Mouse (Mus musculus): ENCODE measurements around the gene Zfp825.
"Not testable (repeated sequence)": the region's sequence is repeated elsewhere in the genome, so short reads cannot be mapped to it uniquely, and the experiment has no call there.

The Zfp825 gene

DNA sequence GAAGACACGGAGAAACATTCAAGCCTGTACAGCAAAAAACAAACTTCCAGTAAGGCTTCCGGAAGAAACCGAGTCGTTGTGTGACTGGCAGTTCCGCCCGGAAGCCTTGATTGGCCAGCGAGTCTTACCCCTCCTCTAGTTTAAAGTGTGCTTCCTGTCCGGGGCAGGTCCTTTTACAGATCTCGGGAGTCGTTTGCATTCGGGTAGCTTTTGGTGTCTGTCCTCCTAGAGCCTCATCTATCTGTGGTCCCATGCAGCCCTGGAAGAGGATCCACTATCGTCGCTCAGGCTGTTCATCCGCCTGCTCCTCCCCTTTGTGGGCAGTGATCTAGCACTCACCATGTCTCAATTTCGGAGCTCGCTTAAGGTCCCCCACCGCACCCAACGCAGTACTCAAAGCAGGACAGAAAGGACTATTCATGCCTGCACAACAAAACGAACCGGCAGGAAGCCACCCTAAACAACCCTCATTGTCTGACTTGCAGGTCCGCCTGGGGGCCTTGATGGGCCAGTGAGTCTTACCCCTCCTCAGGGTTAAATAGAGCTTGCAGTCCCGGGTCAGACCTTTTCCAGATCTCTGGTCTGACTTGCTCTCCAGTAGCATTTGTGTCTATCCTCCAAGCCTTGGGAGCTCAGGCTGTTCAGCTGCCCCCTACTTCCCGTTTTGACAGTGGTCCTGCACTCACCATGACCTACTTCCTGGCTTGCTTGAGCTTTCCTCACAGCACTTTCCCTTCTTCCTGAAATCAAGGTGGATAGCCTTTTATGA lies at the start of gene Zfp825:
TSS of gene Zfp825 (minus strand) at position 82 of the 769 bp plus-strand sequence.
- peak; percentile 86 for DNase-seq (ENCODE audit: low read depth, low spot score)

DNA sequence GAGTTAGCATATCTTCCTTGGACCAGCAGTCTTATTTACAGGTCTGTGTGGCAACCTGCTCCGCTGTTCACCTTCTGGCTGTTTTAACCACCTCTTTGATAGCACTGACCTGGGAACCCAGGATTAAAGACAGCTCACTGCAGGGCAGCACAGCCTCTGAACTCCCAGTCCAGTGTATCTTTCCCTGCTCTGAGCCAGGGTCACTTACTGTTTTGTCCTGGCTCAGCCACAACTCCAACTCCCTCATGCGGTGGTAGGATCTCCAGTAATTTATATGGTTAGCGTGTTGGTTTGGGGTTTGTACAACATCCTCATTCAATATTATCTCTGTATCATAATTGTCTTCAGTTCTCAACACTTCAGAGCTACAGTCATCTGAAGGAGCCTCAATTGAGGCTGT lies 41.6 kb upstream of the Zfp825 start:
- DNase-seq (ENCODE audit: low read depth, low spot score), result not testable (repeated sequence)

DNA sequence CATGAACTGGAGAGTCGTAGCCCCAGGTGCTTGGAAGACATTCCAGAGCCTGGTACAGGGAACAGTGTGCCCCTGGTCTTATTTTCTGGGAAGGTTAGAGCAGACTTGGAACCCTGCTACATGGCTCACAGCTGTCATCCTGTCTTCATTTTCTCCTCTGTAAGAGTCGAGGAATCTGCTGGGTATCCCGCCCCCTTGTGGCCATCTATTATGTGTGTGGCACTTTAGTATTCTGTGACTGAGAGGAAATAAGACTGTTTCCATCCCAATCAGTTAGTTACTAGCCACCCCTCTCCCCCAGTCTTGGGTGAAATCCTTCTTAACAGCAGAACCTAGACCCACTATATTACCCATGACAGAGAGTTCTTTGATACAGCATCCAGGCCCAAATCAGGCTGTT lies 41.1 kb upstream of the Zfp825 start:
- DNase-seq (ENCODE audit: low read depth, low spot score), result peak; percentile 6

DNA sequence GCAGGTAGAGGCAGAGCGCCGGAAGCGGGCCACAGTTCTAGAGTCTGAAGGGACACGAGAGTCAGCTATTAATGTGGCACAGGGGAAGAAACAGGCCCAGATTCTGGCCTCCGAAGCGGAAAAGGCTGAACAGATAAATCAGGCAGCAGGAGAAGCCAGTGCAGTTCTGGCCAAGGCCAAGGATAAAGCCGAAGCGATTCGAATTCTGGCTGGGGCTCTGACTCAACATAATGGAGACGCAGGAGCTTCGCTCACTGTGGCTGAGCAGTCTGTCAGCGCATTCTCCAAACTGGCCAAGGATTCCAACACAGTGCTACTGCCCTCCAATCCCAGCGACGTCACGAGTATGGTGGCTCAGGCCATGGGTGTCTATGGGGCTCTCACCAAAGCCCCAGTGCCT lies 40.3 kb upstream of the Zfp825 start:
- DNase-seq (ENCODE audit: low read depth, low spot score), result no peak

DNA sequence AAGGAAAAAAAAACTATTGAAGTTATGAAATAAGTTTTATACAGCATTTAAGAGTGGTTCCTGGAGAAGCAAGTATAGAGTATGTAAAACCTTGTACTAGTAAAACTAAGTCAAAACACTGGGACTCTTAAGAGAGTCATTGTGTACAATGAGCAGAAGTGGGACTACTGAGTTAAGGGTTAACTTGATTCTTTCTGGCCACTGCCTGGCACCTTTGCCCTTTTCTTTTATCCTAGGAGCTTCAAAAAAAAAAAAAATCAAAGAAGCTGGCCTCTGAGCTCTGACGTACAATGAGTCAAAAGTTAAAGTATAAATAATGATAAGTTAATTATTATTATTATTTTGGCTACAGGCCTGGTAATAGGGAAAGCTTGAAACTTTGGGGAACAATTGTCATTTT lies 37.5 kb upstream of the Zfp825 start:
- DNase-seq (ENCODE audit: low read depth, low spot score), result not testable (repeated sequence)

DNA sequence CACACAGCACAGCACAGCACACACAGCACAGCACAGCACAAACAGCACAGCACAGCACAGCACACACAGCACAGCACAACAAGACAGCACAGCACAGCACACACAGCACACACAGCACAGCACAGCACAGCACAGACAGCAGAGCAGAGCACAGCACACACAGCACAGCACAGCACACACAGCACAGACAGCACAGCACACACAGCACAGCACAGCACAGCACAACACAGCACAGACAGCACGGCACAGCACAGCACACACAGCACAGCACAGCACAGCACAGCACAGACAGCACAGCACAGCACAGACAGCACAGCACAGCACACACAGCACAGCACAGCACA lies 35.6 kb upstream of the Zfp825 start:
- DNase-seq (ENCODE audit: low read depth, low spot score), result not testable (repeated sequence)

DNA sequence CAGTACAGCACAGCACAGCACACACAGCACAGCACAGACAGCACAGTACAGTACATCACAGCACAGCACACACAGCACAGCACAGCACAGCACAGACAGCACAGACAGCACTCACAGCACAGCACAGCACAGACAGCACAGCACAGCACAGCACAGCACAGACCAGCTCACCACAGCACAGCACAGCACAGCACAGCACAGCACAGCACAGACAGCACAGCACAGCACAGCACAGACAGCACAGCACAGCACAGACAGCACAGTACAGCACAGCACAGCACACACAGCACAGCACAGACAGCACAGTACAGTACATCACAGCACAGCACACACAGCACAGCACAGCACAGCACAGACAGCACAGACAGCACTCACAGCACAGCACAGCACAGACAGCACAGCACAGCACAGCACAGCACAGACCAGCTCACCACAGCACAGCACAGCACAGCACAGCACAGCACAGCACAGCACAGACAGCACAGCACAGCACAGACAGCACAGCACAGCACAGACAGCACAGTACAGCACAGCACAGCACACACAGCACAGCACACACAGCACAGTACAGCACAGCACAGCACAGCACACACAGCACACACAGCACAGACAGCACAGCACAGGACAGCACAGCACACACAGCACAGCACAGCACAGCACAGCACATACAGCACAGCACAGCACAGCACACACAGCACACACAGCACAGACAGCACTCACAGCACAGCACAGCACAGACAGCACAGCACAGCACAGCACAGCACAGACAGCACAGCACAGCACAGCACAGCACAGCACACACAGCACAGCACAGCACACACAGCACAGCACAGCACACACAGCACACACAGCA lies 35.0 kb upstream of the Zfp825 start:
- DNase-seq (ENCODE audit: low read depth, low spot score), result not testable (repeated sequence)

DNA sequence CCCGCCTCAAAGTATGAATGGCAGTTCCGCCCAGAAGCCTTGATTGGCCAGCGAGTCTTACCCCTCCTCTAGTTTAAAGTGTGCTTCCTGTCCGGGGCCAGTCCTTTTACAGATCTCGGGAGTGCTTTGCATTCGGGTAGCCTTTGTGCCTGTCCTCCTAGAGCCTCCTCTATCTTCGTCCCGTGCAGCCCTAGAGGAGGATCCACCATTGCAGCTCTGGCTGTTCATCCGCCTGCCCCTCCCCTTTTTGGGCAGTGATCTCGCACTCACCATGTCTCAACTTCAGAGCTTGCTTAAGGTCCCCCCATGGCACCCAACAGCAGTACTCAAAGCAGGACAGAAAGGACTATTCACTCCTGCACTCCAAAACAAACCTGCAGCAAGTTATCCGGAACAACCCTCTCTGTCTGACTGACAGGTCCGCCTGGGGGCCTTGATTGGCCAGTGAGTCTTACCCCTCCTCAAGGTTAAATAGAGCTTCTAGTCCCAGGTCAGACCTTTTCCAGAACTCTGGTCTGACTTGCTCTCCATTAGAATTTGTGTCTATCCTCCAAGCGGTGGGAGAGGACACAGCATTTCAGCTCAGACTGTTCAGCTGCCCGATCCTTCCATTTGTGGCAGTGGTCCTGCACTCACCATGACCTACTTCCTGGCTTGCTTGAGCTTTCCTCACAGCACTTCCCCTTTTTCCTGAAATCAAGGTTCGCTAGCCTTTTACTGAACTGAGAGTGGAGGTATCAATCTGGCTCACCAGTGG lies 28.9 kb upstream of the Zfp825 start:
- DNase-seq (ENCODE audit: low read depth, low spot score), result peak; percentile 15

DNA sequence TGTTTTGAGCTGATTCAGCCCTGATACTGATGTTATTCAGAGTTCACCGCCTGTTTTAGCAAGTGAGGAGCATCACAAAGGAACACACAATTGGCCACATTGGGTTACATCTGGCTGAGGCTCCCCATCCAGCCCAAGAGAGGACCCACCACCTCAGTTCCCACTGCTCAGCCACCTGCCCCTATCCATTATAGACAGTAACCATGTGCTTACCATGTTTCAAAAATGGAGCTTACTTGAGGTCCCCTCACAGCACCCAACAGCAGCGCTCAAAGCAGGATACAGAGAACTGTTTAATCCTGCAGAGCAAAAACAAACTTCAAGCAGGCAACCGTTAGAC lies 28.3 kb upstream of the Zfp825 start:
- not testable (repeated sequence) for DNase-seq (ENCODE audit: low read depth, low spot score)

DNA sequence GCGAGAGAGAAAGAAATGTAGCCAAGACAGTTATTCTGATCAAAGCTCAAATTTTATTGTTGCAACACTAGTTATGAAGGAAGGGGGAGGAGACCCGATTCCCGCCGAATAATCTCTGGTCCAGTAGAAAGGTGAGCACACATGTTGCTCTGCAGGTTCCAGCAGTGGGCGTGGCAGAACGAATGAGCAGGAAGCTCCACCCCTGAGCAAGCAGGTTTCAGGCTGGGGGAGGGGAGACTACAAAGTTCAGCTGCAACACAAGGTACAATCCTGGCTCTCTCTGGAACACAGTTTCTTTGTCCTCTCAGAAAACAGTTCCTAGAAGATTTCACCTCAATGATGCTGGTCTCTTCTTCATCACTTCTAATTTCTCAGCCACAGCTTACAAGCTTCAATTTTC lies 14.2 kb upstream of the Zfp825 start:
- DNase-seq (ENCODE audit: low read depth, low spot score), result not testable (repeated sequence)

DNA sequence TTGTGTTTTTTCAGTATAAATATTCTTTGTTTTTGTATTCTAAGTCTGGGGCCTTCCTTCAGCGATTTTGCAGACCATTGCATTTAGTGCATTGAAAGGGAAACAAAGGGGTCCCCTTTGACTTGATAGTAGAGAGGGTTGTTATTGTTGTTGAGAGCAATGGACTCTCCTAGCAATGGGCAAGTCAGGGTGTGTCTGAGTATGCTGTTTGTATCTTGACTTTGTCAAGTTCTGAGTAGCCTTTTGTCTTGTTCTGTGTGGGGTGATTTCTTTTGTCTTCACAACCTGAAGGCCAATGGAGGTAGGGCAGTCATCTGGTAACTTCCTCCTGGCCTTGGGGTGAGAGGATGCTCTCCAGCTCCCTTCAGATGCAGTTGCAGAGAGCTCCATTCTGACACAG lies 9.1 kb upstream of the Zfp825 start:
- DNase-seq (ENCODE audit: low read depth, low spot score), result not testable (repeated sequence)

DNA sequence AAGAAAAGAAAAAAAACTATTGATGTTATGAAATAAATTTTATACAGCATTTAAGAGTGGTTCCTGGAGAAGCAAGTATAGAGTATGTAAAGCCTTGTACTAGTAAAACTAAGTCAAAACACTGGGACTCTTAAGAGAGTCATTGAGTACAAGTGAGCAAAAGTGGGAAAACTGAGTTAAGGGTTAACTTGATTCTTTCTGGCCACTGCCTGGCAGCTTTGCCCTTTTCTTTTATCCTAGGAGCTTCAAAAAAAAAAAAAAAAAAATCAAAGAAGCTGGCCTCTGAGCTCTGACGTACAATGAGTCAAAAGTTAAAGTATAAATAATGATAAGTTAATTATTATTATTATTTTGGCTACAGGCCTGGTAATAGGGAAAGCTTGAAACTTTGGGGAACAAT lies 5.9 kb upstream of the Zfp825 start:
- DNase-seq (ENCODE audit: low read depth, low spot score), result not testable (repeated sequence)

DNA sequence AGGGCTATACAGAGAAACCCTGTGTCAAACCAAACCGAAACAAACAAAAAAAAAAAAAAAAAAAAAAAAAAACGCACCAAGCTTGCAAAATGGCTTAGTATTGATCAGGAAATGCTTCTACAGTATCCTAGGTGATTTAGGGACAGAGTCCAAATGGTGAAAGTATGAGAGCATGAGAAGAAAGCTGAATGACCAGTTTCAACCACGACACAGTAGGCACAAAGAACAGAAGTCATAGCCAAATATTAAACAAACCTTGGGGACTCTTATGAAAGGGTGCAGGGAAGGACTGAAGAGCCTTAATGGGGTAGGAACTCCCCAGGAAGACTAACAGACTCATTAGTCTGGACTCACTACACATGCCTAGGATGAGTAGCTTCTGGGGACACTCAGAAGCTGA lies 9.5 kb downstream of the Zfp825 start:
- DNase-seq (ENCODE audit: low read depth, low spot score), result not testable (repeated sequence)

DNA sequence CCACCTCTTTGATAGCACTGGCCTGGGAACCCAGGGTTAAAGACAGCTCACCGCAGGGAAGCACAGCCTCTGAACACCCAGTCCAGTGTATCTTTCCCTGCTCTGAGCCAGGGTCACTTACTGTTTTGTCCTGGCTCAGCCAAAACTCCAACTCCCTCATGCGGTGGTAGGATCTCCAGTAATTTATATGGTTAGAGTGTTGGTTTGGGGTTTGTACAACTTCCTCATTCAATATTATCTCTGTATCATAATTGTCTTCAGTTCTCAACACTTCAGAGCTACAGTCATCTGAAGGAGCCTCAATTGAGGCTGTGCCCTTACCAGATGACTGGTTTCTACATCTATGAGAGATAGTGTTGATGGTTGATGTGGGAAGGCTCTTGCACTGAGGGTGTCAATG lies 22.3 kb downstream of the Zfp825 start:
- DNase-seq (ENCODE audit: low read depth, low spot score), result not testable (repeated sequence)

DNA sequence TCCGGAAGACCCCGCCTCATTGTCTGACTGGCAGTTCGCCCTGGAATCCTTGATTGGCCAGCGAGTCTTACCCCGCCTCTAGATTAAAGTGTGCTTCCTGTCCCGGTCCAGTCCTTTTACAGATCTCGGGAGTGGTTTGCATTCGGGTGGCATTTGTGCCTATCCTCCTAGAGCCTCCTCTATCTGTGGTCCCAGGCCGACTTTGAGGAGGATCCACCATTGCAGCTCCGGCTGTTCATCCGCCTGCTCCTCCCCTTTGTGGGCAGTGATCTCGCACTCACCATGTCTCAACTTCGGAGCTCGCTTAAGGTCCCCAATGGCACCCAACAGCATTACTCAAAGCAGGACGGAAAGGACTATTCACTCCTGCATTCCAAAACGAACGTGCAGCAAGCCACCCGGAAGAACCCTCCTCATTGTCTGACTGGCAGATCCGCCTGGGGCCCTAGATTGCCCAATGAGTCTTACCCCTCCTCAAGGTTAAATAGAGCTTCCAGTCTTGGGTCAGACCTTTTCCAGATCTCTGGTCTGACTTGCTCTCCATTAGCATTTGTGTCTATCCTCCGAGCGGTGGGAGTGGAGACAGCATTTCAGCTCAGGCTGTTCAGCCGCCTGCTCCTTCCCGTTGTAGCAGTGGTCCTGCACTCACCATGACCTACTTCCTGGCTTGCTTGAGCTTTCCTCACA lies 30.9 kb downstream of the Zfp825 start:
- peak; percentile 89 for DNase-seq (ENCODE audit: low read depth, low spot score)

DNA sequence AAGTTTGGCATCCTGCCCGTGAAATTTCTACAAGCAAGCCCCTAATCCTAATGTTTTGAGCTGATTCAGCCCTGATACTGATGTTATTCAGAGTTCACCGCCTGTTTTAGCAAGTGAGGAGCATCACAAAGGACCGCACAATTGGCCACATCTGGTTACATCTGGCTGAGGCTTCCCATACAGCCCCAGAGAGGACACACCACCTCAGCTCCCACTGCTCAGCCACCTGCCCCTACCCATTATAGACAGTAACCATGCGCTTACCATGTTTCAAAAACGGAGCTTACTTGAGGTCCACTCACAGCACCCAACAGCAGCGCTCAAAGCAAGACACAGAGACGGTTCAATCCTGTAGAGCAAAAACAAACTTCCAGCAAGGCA lies 31.5 kb downstream of the Zfp825 start:
- DNase-seq (ENCODE audit: low read depth, low spot score), result not testable (repeated sequence)

DNA sequence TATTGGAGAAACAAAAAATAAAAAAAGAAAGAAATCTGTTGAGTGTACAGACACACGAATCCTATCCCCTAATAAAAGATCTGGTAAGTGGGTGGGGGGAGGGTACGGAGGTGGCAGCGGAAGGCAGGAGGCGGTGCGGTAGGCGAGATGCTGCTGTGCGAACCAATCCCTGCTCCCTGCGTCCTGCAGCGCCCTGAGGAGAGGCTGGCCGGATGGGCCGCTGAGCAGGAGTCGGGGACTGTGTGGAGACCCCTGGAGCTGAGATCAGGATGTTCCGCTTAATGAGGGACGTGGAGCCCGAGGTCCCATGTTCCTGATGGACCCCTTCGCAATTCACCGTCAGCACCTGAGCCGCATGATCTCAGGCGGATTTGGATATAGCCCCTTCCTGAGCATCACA lies 53.9 kb downstream of the Zfp825 start:
- no peak for DNase-seq (ENCODE audit: low read depth, low spot score)
